ENCODE assay signal across 13 mouse cellular contexts in the genomic region with DNA sequence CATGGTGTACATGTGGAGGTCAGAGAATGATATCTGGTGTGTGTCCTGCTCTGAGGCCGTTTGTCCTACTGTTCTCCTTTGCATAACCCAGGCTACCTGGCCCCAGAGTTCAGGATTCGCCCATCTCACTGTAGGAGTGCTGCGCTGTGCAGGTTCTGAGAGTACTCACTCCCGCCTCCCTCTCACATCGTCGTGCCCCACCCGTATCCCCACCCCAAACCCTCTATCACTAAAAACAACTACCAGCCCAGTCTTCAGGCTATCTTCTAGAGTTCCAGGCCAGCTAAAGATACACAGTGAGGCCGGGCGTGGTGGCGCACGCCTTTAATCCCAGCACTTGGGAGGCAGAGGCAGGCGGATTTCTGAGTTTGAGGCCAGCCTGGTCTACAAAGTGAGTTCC.
"Had no signal": no experiment of that assay in that cellular context is flagged by ENCODE, and none has a peak within 500 bp of the region (broad histone marks: within the 10 kb centered on the region; RNA-seq: fewer than 3 reads in every experiment).

No protein-coding gene starts in this region.

- ATAC-seq: intestine, postnatal 0 days had no signal

- H3K27me3 ChIP-seq: limb, embryonic 13.5 days; lung, embryonic 15.5 days had no signal

- H3K4me3 ChIP-seq: limb, embryonic 10.5 days; lung, embryonic 15.5 days had no signal

- H3K27ac ChIP-seq: layer of hippocampus, adult 2 months; stomach, postnatal 0 days had no signal

- DNase-seq: kidney, adult 2 months; layer of hippocampus, adult 9-11 months; lung, postnatal 10 days; lung, postnatal 4 days; midbrain, embryonic 14.5 days; thymus, postnatal 25 days had no signal

- H3K9ac ChIP-seq: limb, embryonic 13.5 days; lung, embryonic 15.5 days had no signal

- H3K4me2 ChIP-seq: midbrain, embryonic 11.5 days had no signal

- H3K9me3 ChIP-seq: limb, embryonic 10.5 days; limb, embryonic 13.5 days; lung, embryonic 15.5 days had no signal
